Mouse (Mus musculus): ENCODE measurements around the gene Cmah. TPM values are rescaled to one million over a fixed set of nuclear protein-coding genes. Genes with fewer than 3 reads are reported as not detected.

Gene Cmah
- polyA plus RNA-seq, 1 experiment, result 11.1 TPM

- TF ChIP-seq POLR2A (IDR thresholded peaks at IDR 0.05; ENCODE audit: borderline replicate concordance, control insufficient read depth, low read depth, low read length) (no peak), CTCF (IDR thresholded peaks at IDR 0.05; ENCODE audit: control insufficient read depth, insufficient read depth, low read length) (no peak)
- no peaks in the 10 kb centered on the region for H3K4me1 ChIP-seq (ENCODE audit: control insufficient read depth, insufficient read depth, low read length)
- no peak overlapping the region for H3K4me3 ChIP-seq (replicated peaks; ENCODE audit: control insufficient read depth, low read depth, low read length)
- 87% methylated on average over 4 of the region's 4 CpGs for WGBS
- no peak overlapping the region for H3K27ac ChIP-seq (ENCODE audit: control insufficient read depth, insufficient read depth, low read depth, low read length, poor library complexity)
Measured at GRCm38 (mm10) chr13:24523587-24524221, 196.5 kb downstream of the Cmah start.

- no peak overlapping the region for H3K4me3 ChIP-seq (replicated peaks; ENCODE audit: control insufficient read depth, low read depth, low read length)
- TF ChIP-seq POLR2A (IDR thresholded peaks at IDR 0.05; ENCODE audit: borderline replicate concordance, control insufficient read depth, low read depth, low read length) (no peak), CTCF (IDR thresholded peaks at IDR 0.05; ENCODE audit: control insufficient read depth, insufficient read depth, low read length) (no peak)
- H3K27ac ChIP-seq (ENCODE audit: control insufficient read depth, insufficient read depth, low read depth, low read length, poor library complexity), result no peak overlapping the region
- no peaks in the 10 kb centered on the region for H3K4me1 ChIP-seq (ENCODE audit: control insufficient read depth, insufficient read depth, low read length)
- 58% methylated on average over 1 of the region's 1 CpGs for WGBS
Measured at GRCm38 (mm10) chr13:24524468-24524867, 197.3 kb downstream of the Cmah start.

GRCm38 (mm10) chr13:24525551-24525950 is 198.3 kb downstream of the Cmah start:
- Histone ChIP-seq H3K27ac (ENCODE audit: control insufficient read depth, insufficient read depth, low read depth, low read length, poor library complexity) (no peak overlapping the region), H3K4me1 (ENCODE audit: control insufficient read depth, insufficient read depth, low read length) (no peaks in the 10 kb centered on the region), H3K4me3 (replicated peaks; ENCODE audit: control insufficient read depth, low read depth, low read length) (no peak overlapping the region)
- 73% methylated on average over 3 of the region's 3 CpGs for WGBS
- TF ChIP-seq CTCF (IDR thresholded peaks at IDR 0.05; ENCODE audit: control insufficient read depth, insufficient read depth, low read length) (no peak), POLR2A (IDR thresholded peaks at IDR 0.05; ENCODE audit: borderline replicate concordance, control insufficient read depth, low read depth, low read length) (no peak)

- WGBS, result 77% methylated on average over 2 of the region's 2 CpGs
- no peak for TF ChIP-seq CTCF (IDR thresholded peaks at IDR 0.05; ENCODE audit: control insufficient read depth, insufficient read depth, low read length)
- TF ChIP-seq POLR2A (IDR thresholded peaks at IDR 0.05; ENCODE audit: borderline replicate concordance, control insufficient read depth, low read depth, low read length), result no peak
- Histone ChIP-seq H3K4me1 (ENCODE audit: control insufficient read depth, insufficient read depth, low read length) (no peaks in the 10 kb centered on the region), H3K4me3 (replicated peaks; ENCODE audit: control insufficient read depth, low read depth, low read length) (no peak overlapping the region), H3K27ac (ENCODE audit: control insufficient read depth, insufficient read depth, low read depth, low read length, poor library complexity) (no peak overlapping the region)
Measured at GRCm38 (mm10) chr13:24526916-24527315, 199.7 kb downstream of the Cmah start.

Other genes with a start within 250 kb of the Cmah start
- 6.5 and 9.8 TPM in 2 replicates for gene Carmil1, start 46.6 kb upstream of the Cmah start, polyA plus RNA-seq (2011; ENCODE audit: insufficient read depth, insufficient read length, low replicate concordance, missing spikeins)